31 mouse cellular contexts compared by ENCODE assay signal in genomic region chr1:86415144-86415543, GRCm38 (mm10). TPM values are rescaled to one million over a fixed set of nuclear protein-coding genes. Genes with fewer than 3 reads are reported as not detected.
DNase-seq lines count a peak whose midpoint lies in the region; ATAC-seq lines count a peak whose summit lies in the region.
"Had no signal": no experiment of that assay in that cellular context is flagged by ENCODE, and none has a peak within 500 bp of the region (broad histone marks: within the 10 kb centered on the region; RNA-seq: fewer than 3 reads in every experiment).

No protein-coding gene starts in this region.

- no peaks in the 10 kb centered on the region for H3K9me3 ChIP-seq in forebrain, embryonic 16.5 days (ENCODE audit: control insufficient read depth, low read length)
- H3K9me3 ChIP-seq: embryonic facial prominence, embryonic 12.5 days; forebrain, embryonic 12.5 days; G1E had no signal

- H3K36me3 ChIP-seq in forebrain, embryonic 16.5 days (ENCODE audit: control insufficient read depth, insufficient read depth) = no peaks in the 10 kb centered on the region
- H3K36me3 ChIP-seq: embryonic facial prominence, embryonic 12.5 days; forebrain, embryonic 12.5 days; G1E had no signal

- no peak overlapping the region for H3K4me2 ChIP-seq in forebrain, embryonic 16.5 days (ENCODE audit: low read length)
- H3K4me2 ChIP-seq: embryonic facial prominence, embryonic 12.5 days; forebrain, embryonic 12.5 days; hindbrain, embryonic 14.5 days had no signal

- peak; percentile 18 to 54; a peak in 3 of 4 replicates for ATAC-seq in hematopoietic stem cell, adult 5-6 weeks (replicated peaks in 1 of 2; ENCODE audit: insufficient read depth in 1 of 2, low FRiP score in 2 of 2, low TSS enrichment in 1 of 2, low read depth in 1 of 2, poor library complexity in 2 of 2, severe bottlenecking in 2 of 2)
- peak; percentile 52; the same call in 1 of the 2 replicates for ATAC-seq in megakaryocyte-erythroid progenitor cell, adult 5-6 weeks (replicated peaks; ENCODE audit: low FRiP score, low TSS enrichment, poor library complexity, severe bottlenecking)
- no peak for ATAC-seq in forebrain, embryonic 16.5 days

- peak; percentile 73 for DNase-seq in CD4-positive helper T cell, adult 2 months (ENCODE audit: low read depth, low spot score)
- DNase-seq in CD8-positive naive resting alpha-beta T cell, adult 2 months (ENCODE audit: low read depth in 2 of 2, low spot score in 2 of 2) = peak; percentile 17 to 25
- DNase-seq in cerebellum, postnatal 25 days = no peak
- DNase-seq in adrenal gland, adult 18-20 months (ENCODE audit: low spot score in 2 of 2) = no peak
- DNase-seq: cerebellum, adult 9-10 months; kidney, adult 9 months; kidney, postnatal 14 days; midbrain, embryonic 14.5 days; right cerebral cortex, adult 18-20 months; right cerebral cortex, postnatal 4 days had no signal

- no peak overlapping the region for H3K4me3 ChIP-seq in forebrain, embryonic 16.5 days (replicated peaks; ENCODE audit: low read length)
- H3K4me3 ChIP-seq: embryonic facial prominence, embryonic 12.5 days; forebrain, embryonic 12.5 days had no signal

- H3K4me1 ChIP-seq in forebrain, embryonic 16.5 days (replicated peaks; ENCODE audit: control insufficient read depth, insufficient read depth, low read length) = no peaks in the 10 kb centered on the region
- H3K4me1 ChIP-seq: embryonic facial prominence, embryonic 12.5 days; forebrain, embryonic 12.5 days had no signal

- no peaks in the 10 kb centered on the region for H3K27me3 ChIP-seq in forebrain, embryonic 16.5 days (replicated peaks; ENCODE audit: control insufficient read depth, insufficient read depth, low read length)
- H3K27me3 ChIP-seq: CH12.LX; embryonic facial prominence, embryonic 12.5 days; forebrain, embryonic 12.5 days had no signal

- no peak overlapping the region for H3K9ac ChIP-seq in forebrain, embryonic 16.5 days (replicated peaks; ENCODE audit: low read depth, low read length)
- H3K9ac ChIP-seq: embryonic facial prominence, embryonic 12.5 days; forebrain, embryonic 12.5 days; hindbrain, embryonic 14.5 days had no signal

- WGBS in forebrain, embryonic 16.5 days = 55% methylated on average over 2 of the region's 2 CpGs

- no peak overlapping the region for H3K27ac ChIP-seq in forebrain, embryonic 16.5 days (ENCODE audit: low read length)
- H3K27ac ChIP-seq: embryonic facial prominence, embryonic 12.5 days; forebrain, embryonic 12.5 days; hindbrain, embryonic 14.5 days had no signal

RNA-seq across cellular contexts. Expression of gene Nmur1, which starts 10.9 kb away (rescaled TPM):
- total RNA-seq in hematopoietic stem cell, adult 5-6 weeks (2017) = not detected in 2 replicates
- not detected in 2 replicates for total RNA-seq in megakaryocyte-erythroid progenitor cell, adult 5-6 weeks (2014; fragmentation: Nextera tagmentation)
- not detected in 2 replicates for total RNA-seq in megakaryocyte-erythroid progenitor cell, adult 5-6 weeks (2017)
- not detected for total RNA-seq in adrenal gland, adult 18-20 months (2021)
- not detected in 2 replicates for polyA plus RNA-seq in forebrain, embryonic 16.5 days (2015; fragmentation: Nextera tagmentation; extraction: Ambion mirVana)
- total RNA-seq: adrenal gland, postnatal 25 days; CH12.LX; G1E; gastrocnemius, adult 8-10 months; heart, adult 18-20 months; heart, postnatal 36 days; layer of hippocampus, adult 18-20 months; layer of hippocampus, postnatal 25 days; liver, adult 2 months had no signal
- polyA plus RNA-seq: embryonic facial prominence, embryonic 12.5 days; forebrain, embryonic 12.5 days; G1E; heart, embryonic 14.5 days; hindbrain, embryonic 14.5 days; liver, adult 2 months; midbrain, embryonic 14.5 days; neural tube, embryonic 14.5 days; stomach, embryonic 16.5 days had no signal

RNA-seq across cellular contexts. Expression of gene Tex44, which starts 11.0 kb away (rescaled TPM):
- not detected in 2 replicates for total RNA-seq in hematopoietic stem cell, adult 5-6 weeks (2017)
- total RNA-seq in megakaryocyte-erythroid progenitor cell, adult 5-6 weeks (2014; fragmentation: Nextera tagmentation) = not detected in 2 replicates
- total RNA-seq in megakaryocyte-erythroid progenitor cell, adult 5-6 weeks (2017) = not detected in 2 replicates
- not detected for total RNA-seq in adrenal gland, adult 18-20 months (2021)
- not detected in 2 replicates for polyA plus RNA-seq in forebrain, embryonic 16.5 days (2015; fragmentation: Nextera tagmentation; extraction: Ambion mirVana)
- total RNA-seq: adrenal gland, postnatal 25 days; CH12.LX; gastrocnemius, adult 8-10 months; heart, adult 18-20 months; heart, postnatal 36 days; layer of hippocampus, adult 18-20 months; layer of hippocampus, postnatal 25 days; liver, adult 2 months had no signal
- polyA plus RNA-seq: cortical plate, adult 2 months; embryonic facial prominence, embryonic 12.5 days; forebrain, embryonic 12.5 days; G1E; heart, embryonic 14.5 days; hindbrain, embryonic 14.5 days; intestine, embryonic 16.5 days; limb, embryonic 11.5 days; liver, adult 2 months; midbrain, embryonic 14.5 days; neural tube, embryonic 14.5 days; stomach, embryonic 16.5 days had no signal

RNA-seq across cellular contexts. Expression of gene Ncl, which starts 55.9 kb away (rescaled TPM):
- 725 and 1,004 TPM in 2 replicates for total RNA-seq in hematopoietic stem cell, adult 5-6 weeks (2017)
- 973 and 1,006 TPM in 2 replicates for total RNA-seq in megakaryocyte-erythroid progenitor cell, adult 5-6 weeks (2014; fragmentation: Nextera tagmentation)
- total RNA-seq in megakaryocyte-erythroid progenitor cell, adult 5-6 weeks (2017) = 1,472 and 1,577 TPM in 2 replicates
- 100 to 1,000 TPM; 158 to 212 TPM for total RNA-seq in adrenal gland, adult 18-20 months (2021)
- polyA plus RNA-seq in forebrain, embryonic 16.5 days (2015; fragmentation: Nextera tagmentation; extraction: Ambion mirVana) = 227 and 228 TPM in 2 replicates

Comparison
In these comparisons a context has a peak if more than half of its experiments do, and no peak if none do; other contexts are left out.
1. DNase-seq: peak in CD4-positive helper T cell, adult 2 months (single experiment) and CD8-positive naive resting alpha-beta T cell, adult 2 months (2 of 2); none in cerebellum, postnatal 25 days (0 of 2) and adrenal gland, adult 18-20 months (0 of 2).